Mouse (Mus musculus) limb, embryonic 14.5 days (tissue): Measurements from ENCODE around the gene Eddm3b. TPM values are rescaled to one million over a fixed set of nuclear protein-coding genes. Genes with fewer than 3 reads are reported as not detected.

Source experiments
- ATAC-seq: fragments of 200-750 bp; cut with Nextera tagmentation; 2 replicates; pipeline ENCODE4 v1.8.0; 2017; ENCODE audit warnings: low read depth, moderate number of reproducible peaks, moderate TSS enrichment; ENCODE audit not compliant: low FRiP score
- DNase-seq: peaks from one replicate; pipeline ENCODE4 v3.0.0-alpha.2; 2015; ENCODE audit warnings: low spot score
- H3K27ac ChIP-seq: fragments of 300-500 bp; sonication (generic); replicated peaks from 2 replicates; pipeline ENCODE4 v1.5.1; 2014; ENCODE audit warnings: low read depth, mild to moderate bottlenecking, low read length, moderate library complexity, mixed read lengths
- H3K27me3 ChIP-seq: fragments of 300-500 bp; sonication (generic); 2 replicates; pipeline ENCODE4 v1.6.1; 2014; ENCODE audit warnings: low read length, mixed read lengths; ENCODE audit not compliant: control insufficient read depth, insufficient read depth
- H3K36me3 ChIP-seq: fragments of 300-500 bp; sonication (generic); 2 replicates; pipeline ENCODE4 v1.6.1; 2014; ENCODE audit warnings: mild to moderate bottlenecking, low read length, moderate library complexity, mixed read lengths; ENCODE audit not compliant: control insufficient read depth, insufficient read depth
- H3K4me1 ChIP-seq: fragments of 300-500 bp; sonication (generic); 2 replicates; pipeline ENCODE4 v1.6.1; 2014; ENCODE audit warnings: antibody characterized with exemption, low read length, mixed read lengths; ENCODE audit not compliant: control insufficient read depth, insufficient read depth
- H3K4me2 ChIP-seq: fragments of 300-500 bp; sonication (generic); replicated peaks from 2 replicates; pipeline ENCODE4 v1.6.1; 2014; ENCODE audit warnings: low read depth, mild to moderate bottlenecking, low read length, moderate library complexity; ENCODE audit not compliant: severe bottlenecking
- H3K4me3 ChIP-seq: fragments of 300-500 bp; sonication (generic); replicated peaks from 2 replicates; pipeline ENCODE4 v1.5.1; 2014; ENCODE audit warnings: low read length
- H3K9ac ChIP-seq: fragments of 300-500 bp; sonication (generic); 2 replicates; pipeline ENCODE4 v1.6.1; 2014; ENCODE audit warnings: mild to moderate bottlenecking, low read depth, low read length, moderate library complexity; ENCODE audit not compliant: severe bottlenecking
- H3K9me3 ChIP-seq: fragments of 300-500 bp; sonication (generic); 2 replicates; pipeline ENCODE4 v1.6.1; 2016; ENCODE audit warnings: low read length; ENCODE audit not compliant: control insufficient read depth
- POLR2A ChIP-seq: fragments of 200-500 bp; IDR thresholded peaks from 2 replicates; pipeline ENCODE4 v1.8.0; 2012; ENCODE audit warnings: inconsistent platforms, mild to moderate bottlenecking, moderate library complexity, borderline replicate concordance; ENCODE audit not compliant: insufficient read depth, insufficient read length; ENCODE audit errors: extremely low read depth
- WGBS: fragments of 180-500 bp; shearing (Covaris S2); extraction: QIAGEN DNeasy Blood & Tissue Kit; methylation state at CpG from one replicate; pipeline ENCODE4 v1.1.7; 2014; 5-methylcytosine and 5-hydroxymethylcytosine counted together
- polyA plus RNA-seq, 2 experiments: library from polyadenylated mRNA; depleted of rRNA in 1 of 2; stranded (reverse) in 1 of 2; unstranded in 1 of 2; fragments of >200 nt; fragmentation: Nextera tagmentation in 1 of 2; extraction: Ambion mirVana in 1 of 2; gene quantifications; 2 replicates each; pipeline versions ENCODE4 v1.2.1 to v1.2.3; 2012 to 2014

The Eddm3b gene
- polyA plus RNA-seq, 2 experiments: 0.04 TPM; not detected in 1

- Histone ChIP-seq H3K4me1 (no peaks in the 10 kb centered on the region), H3K27ac (no peak overlapping the region), H3K9me3 (no peaks in the 10 kb centered on the region), H3K36me3 (no peaks in the 10 kb centered on the region), H3K4me2 (no peak overlapping the region), H3K27me3 (no peaks in the 10 kb centered on the region), H3K4me3 (no peak overlapping the region), H3K9ac (no peak overlapping the region)
- DNase-seq (no peak), ATAC-seq (no peak)
- 23% methylated on average over 2 of the region's 2 CpGs for WGBS
- TF ChIP-seq POLR2A: no peak
Measured at GRCm38 (mm10) chr14:51127648-51128258, 13.5 kb downstream of the Eddm3b start.

- no peak for ATAC-seq
- H3K27ac ChIP-seq: no peak overlapping the region
- no peak for TF ChIP-seq POLR2A
- no peak for DNase-seq
- H3K36me3 ChIP-seq: no peaks in the 10 kb centered on the region
- no peaks in the 10 kb centered on the region for H3K4me1 ChIP-seq
- no peaks in the 10 kb centered on the region for H3K9me3 ChIP-seq
- H3K27me3 ChIP-seq: no peaks in the 10 kb centered on the region
- 82% methylated on average over 9 of the region's 9 CpGs for WGBS
- no peak overlapping the region for H3K9ac ChIP-seq
- no peak overlapping the region for H3K4me2 ChIP-seq
- H3K4me3 ChIP-seq: no peak overlapping the region
Measured at GRCm38 (mm10) chr14:51128775-51129623, 14.8 kb downstream of the Eddm3b start.

- Histone ChIP-seq H3K4me2 (no peak overlapping the region), H3K4me3 (no peak overlapping the region), H3K27ac (no peak overlapping the region), H3K36me3 (no peaks in the 10 kb centered on the region), H3K4me1 (no peaks in the 10 kb centered on the region), H3K27me3 (no peaks in the 10 kb centered on the region), H3K9me3 (no peaks in the 10 kb centered on the region), H3K9ac (no peak overlapping the region)
- WGBS: 69% methylated on average over 4 of the region's 4 CpGs
- no peak for DNase-seq
- ATAC-seq: no peak
- TF ChIP-seq POLR2A: no peak
Measured at GRCm38 (mm10) chr14:51129624-51129975, 15.4 kb downstream of the Eddm3b start.

GRCm38 (mm10) chr14:51130315-51130940 lies 16.2 kb downstream of the Eddm3b start:
- no peak overlapping the region for H3K4me2 ChIP-seq
- TF ChIP-seq POLR2A: no peak
- no peaks in the 10 kb centered on the region for H3K36me3 ChIP-seq
- no peak for ATAC-seq
- WGBS: 87% methylated on average over 9 of the region's 9 CpGs
- H3K9ac ChIP-seq: no peak overlapping the region
- H3K4me1 ChIP-seq: no peaks in the 10 kb centered on the region
- H3K27me3 ChIP-seq: no peaks in the 10 kb centered on the region
- no peak overlapping the region for H3K27ac ChIP-seq
- no peaks in the 10 kb centered on the region for H3K9me3 ChIP-seq
- DNase-seq: no peak
- no peak overlapping the region for H3K4me3 ChIP-seq

GRCm38 (mm10) chr14:51131086-51131815 lies 17.0 kb downstream of the Eddm3b start:
- DNase-seq: no peak
- Histone ChIP-seq H3K9me3 (no peaks in the 10 kb centered on the region), H3K27me3 (no peaks in the 10 kb centered on the region), H3K27ac (no peak overlapping the region), H3K4me2 (no peak overlapping the region), H3K9ac (no peak overlapping the region), H3K36me3 (no peaks in the 10 kb centered on the region), H3K4me3 (no peak overlapping the region), H3K4me1 (no peaks in the 10 kb centered on the region)
- no peak for TF ChIP-seq POLR2A
- 75% methylated on average over 7 of the region's 7 CpGs for WGBS
- ATAC-seq: no peak
